Mouse (Mus musculus): ENCODE data around the gene Map3k1. TPM values are rescaled to one million over a fixed set of nuclear protein-coding genes. Genes with fewer than 3 reads are reported as not detected.
A peak's percentile ranks its signal among the peaks of the same experiment; 100 is the strongest.

Map3k1 gene
- polyA plus RNA-seq, 1 experiment from 2014 or later: 9.8 TPM

- H3K4me1 ChIP-seq: peaks cover 83% of the 10 kb centered on the region
- no peak overlapping the region for H3K27ac ChIP-seq (replicated peaks)
- H3K4me3 ChIP-seq (replicated peaks): no peak overlapping the region
- no peaks in the 10 kb centered on the region for H3K27me3 ChIP-seq (replicated peaks)
- H3K9me3 ChIP-seq (replicated peaks): no peaks in the 10 kb centered on the region
- WGBS: 77% methylated on average over 10 of the region's 10 CpGs
- H3K4me2 ChIP-seq: no peak overlapping the region
- no peak for ATAC-seq (ENCODE audit: low FRiP score)
- H3K36me3 ChIP-seq: no peaks in the 10 kb centered on the region
- no peak overlapping the region for H3K9ac ChIP-seq (replicated peaks)
Measured at GRCm38 (mm10) chr13:111801662-111802270, 7.0 kb downstream of the Map3k1 start.

DNA sequence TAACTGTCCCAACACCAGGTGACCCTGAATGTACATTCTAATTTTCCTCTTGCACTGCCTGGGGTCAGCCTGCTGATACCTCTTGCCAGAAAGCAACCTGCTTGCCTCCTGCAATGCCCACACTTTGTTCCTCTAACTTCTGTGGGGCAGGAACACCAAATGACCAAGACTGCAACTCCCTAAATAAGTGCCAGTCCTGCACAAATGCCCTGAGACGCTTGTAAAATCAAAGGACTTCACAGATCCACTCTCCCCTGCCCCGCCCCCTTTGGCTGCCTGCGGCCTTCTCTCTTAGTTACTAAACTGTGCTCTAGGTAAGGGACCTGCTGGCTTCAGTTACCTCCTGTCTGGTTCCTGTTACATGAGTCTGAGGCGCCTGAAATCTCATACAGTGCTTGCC, 7.9 kb downstream of the Map3k1 start:
- no peak for ATAC-seq (ENCODE audit: low FRiP score)

GRCm38 (mm10) chr13:111798044-111798443, 10.7 kb downstream of the Map3k1 start:
- 69% methylated on average over 12 of the region's 12 CpGs for WGBS
- no peak overlapping the region for H3K4me3 ChIP-seq (replicated peaks)
- H3K4me2 ChIP-seq: no peak overlapping the region
- no peaks in the 10 kb centered on the region for H3K36me3 ChIP-seq
- no peaks in the 10 kb centered on the region for H3K9me3 ChIP-seq (replicated peaks)
- H3K4me1 ChIP-seq: peaks cover 60% of the 10 kb centered on the region
- no peak for ATAC-seq (ENCODE audit: low FRiP score)
- no peak overlapping the region for H3K27ac ChIP-seq (replicated peaks)
- no peaks in the 10 kb centered on the region for H3K27me3 ChIP-seq (replicated peaks)
- no peak overlapping the region for H3K9ac ChIP-seq (replicated peaks)

More for the DNA sequence above, 7.9 kb downstream of the Map3k1 start:
- H3K4me3 ChIP-seq (replicated peaks): no peak overlapping the region
- 42% methylated on average over 4 of the region's 4 CpGs for WGBS
- H3K36me3 ChIP-seq: no peaks in the 10 kb centered on the region
- H3K4me1 ChIP-seq: peaks cover 83% of the 10 kb centered on the region
- H3K27me3 ChIP-seq (replicated peaks): no peaks in the 10 kb centered on the region
- H3K9ac ChIP-seq (replicated peaks): no peak overlapping the region
- no peak overlapping the region for H3K27ac ChIP-seq (replicated peaks)
- H3K4me2 ChIP-seq: no peak overlapping the region
- H3K9me3 ChIP-seq (replicated peaks): no peaks in the 10 kb centered on the region

- H3K4me1 ChIP-seq: peaks cover 63% of the 10 kb centered on the region
- H3K36me3 ChIP-seq: no peaks in the 10 kb centered on the region
Measured at GRCm38 (mm10) chr13:111797021-111797420, 11.8 kb downstream of the Map3k1 start.

GRCm38 (mm10) chr13:111796191-111796920, 12.4 kb downstream of the Map3k1 start:
- Histone ChIP-seq H3K9me3 (replicated peaks) (no peaks in the 10 kb centered on the region), H3K27me3 (replicated peaks) (no peaks in the 10 kb centered on the region), H3K36me3 (no peaks in the 10 kb centered on the region), H3K27ac (replicated peaks) (no peak overlapping the region), H3K9ac (replicated peaks) (no peak overlapping the region), H3K4me3 (replicated peaks) (no peak overlapping the region), H3K4me1 (peaks cover 62% of the 10 kb centered on the region), H3K4me2 (no peak overlapping the region)
- ATAC-seq (ENCODE audit: low FRiP score): no peak
- WGBS: 58% methylated on average over 11 of the region's 11 CpGs

More at GRCm38 (mm10) chr13:111797021-111797420, 11.8 kb downstream of the Map3k1 start:
- Histone ChIP-seq H3K4me2 (no peak overlapping the region), H3K27ac (replicated peaks) (no peak overlapping the region), H3K27me3 (replicated peaks) (no peaks in the 10 kb centered on the region), H3K4me3 (replicated peaks) (no peak overlapping the region), H3K9ac (replicated peaks) (no peak overlapping the region), H3K9me3 (replicated peaks) (no peaks in the 10 kb centered on the region)
- WGBS: 12% methylated on average over 8 of the region's 8 CpGs
- peak; percentile 56; the same call in 1 of the 2 replicates for ATAC-seq (ENCODE audit: low FRiP score)

GRCm38 (mm10) chr13:111792975-111793287, 15.9 kb downstream of the Map3k1 start:
- no peaks in the 10 kb centered on the region for H3K9me3 ChIP-seq (replicated peaks)
- H3K9ac ChIP-seq (replicated peaks): no peak overlapping the region
- peaks cover 70% of the 10 kb centered on the region for H3K4me1 ChIP-seq
- H3K4me3 ChIP-seq (replicated peaks): no peak overlapping the region
- H3K27me3 ChIP-seq (replicated peaks): no peaks in the 10 kb centered on the region
- WGBS: 89% methylated on average over 14 of the region's 14 CpGs
- no peaks in the 10 kb centered on the region for H3K36me3 ChIP-seq
- ATAC-seq (ENCODE audit: low FRiP score): no peak
- H3K27ac ChIP-seq (replicated peaks): no peak overlapping the region
- no peak overlapping the region for H3K4me2 ChIP-seq

DNA sequence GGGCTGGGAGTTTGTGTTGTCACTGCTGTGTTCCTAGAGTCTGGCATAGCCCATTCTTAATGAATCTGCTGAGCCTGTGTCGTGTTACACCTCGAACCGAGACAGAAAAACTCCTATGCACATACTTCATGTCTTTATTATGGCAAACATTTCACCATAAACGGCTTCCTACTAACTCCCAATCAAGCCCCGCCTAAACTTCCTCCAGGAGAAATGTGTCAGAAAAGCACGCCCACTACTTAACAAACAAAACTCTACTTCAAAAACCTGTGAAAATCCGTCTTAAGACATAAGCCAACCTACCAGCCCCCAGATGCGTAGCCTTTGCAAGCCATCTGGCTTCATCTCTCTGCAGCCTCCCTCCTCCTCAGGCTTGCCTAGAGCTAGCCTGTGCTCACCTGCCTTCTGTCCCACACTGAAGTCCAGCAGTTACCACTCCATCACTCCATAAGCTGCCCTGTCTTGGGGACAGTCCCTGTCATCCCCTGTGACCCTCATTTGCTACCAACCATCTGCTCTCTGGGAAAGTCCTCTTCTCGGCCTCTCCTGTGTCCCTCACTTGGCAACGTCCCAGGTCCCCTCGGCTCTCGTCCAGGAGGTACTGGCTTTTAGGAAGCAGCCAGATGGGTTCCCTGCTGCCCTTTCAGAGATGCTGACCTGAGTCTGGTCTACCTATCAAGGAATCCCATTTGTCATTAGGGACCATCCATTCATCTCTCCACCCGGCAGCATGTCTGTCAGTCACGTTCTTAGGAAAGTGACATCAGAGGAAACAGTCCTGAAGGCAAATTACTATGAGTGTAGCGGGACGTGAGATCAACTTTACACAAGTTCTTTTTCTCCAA, 16.4 kb downstream of the Map3k1 start:
- no peak overlapping the region for H3K4me2 ChIP-seq
- 71% methylated on average over 16 of the region's 16 CpGs for WGBS
- H3K36me3 ChIP-seq: no peaks in the 10 kb centered on the region
- ATAC-seq (ENCODE audit: low FRiP score): no peak
- no peak overlapping the region for H3K9ac ChIP-seq (replicated peaks)
- no peaks in the 10 kb centered on the region for H3K27me3 ChIP-seq (replicated peaks)
- no peak overlapping the region for H3K27ac ChIP-seq (replicated peaks)
- H3K4me1 ChIP-seq: peaks cover 65% of the 10 kb centered on the region
- no peaks in the 10 kb centered on the region for H3K9me3 ChIP-seq (replicated peaks)
- H3K4me3 ChIP-seq (replicated peaks): no peak overlapping the region

DNA sequence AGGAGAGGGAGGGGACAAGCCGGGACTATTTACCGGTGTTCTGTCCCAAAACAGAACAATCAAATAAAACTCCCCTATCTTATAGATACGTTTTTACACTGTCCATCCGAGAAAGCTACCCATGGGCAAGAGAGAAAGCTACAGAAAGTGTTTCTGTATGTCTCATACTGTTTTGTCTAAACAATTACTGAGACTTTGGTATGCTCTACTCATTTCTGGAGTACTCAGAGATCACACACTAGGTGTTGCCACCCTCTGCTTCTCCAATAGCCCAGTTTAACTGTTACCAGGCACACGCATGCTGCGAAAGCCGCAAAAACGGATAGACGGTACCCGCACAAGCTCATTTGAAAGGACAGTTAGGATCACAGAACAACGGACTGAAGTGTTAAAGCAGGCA, 17.2 kb downstream of the Map3k1 start:
- Histone ChIP-seq H3K4me1 (peaks cover 58% of the 10 kb centered on the region), H3K36me3 (no peaks in the 10 kb centered on the region), H3K27ac (replicated peaks) (no peak overlapping the region), H3K9me3 (replicated peaks) (no peaks in the 10 kb centered on the region), H3K4me2 (no peak overlapping the region), H3K4me3 (replicated peaks) (no peak overlapping the region), H3K9ac (replicated peaks) (no peak overlapping the region), H3K27me3 (replicated peaks) (no peaks in the 10 kb centered on the region)
- ATAC-seq (ENCODE audit: low FRiP score): no peak
- WGBS: 83% methylated on average over 11 of the region's 11 CpGs

GRCm38 (mm10) chr13:111789420-111790065, 19.2 kb downstream of the Map3k1 start:
- no peak for ATAC-seq (ENCODE audit: low FRiP score)
- Histone ChIP-seq H3K36me3 (no peaks in the 10 kb centered on the region), H3K9me3 (replicated peaks) (no peaks in the 10 kb centered on the region), H3K4me2 (no peak overlapping the region), H3K27me3 (replicated peaks) (no peaks in the 10 kb centered on the region), H3K9ac (replicated peaks) (peak overlapping the region; percentile 2; the same call in 1 of the 2 replicates), H3K4me3 (replicated peaks) (no peak overlapping the region), H3K27ac (replicated peaks) (no peak overlapping the region), H3K4me1 (peaks cover 58% of the 10 kb centered on the region)
- 48% methylated on average over 9 of the region's 9 CpGs for WGBS

- Histone ChIP-seq H3K9ac (replicated peaks) (no peak overlapping the region), H3K27me3 (replicated peaks) (no peaks in the 10 kb centered on the region), H3K4me2 (no peak overlapping the region), H3K4me3 (replicated peaks) (no peak overlapping the region), H3K36me3 (no peaks in the 10 kb centered on the region), H3K9me3 (replicated peaks) (no peaks in the 10 kb centered on the region), H3K4me1 (peaks cover 60% of the 10 kb centered on the region), H3K27ac (replicated peaks) (0 out of 2 replicates have a peak overlapping the region, but pooled peaks have one; percentile 24)
- 0 out of 2 replicates have a peak, but pooled peaks have one; percentile 15 for ATAC-seq (ENCODE audit: low FRiP score)
- WGBS: 72% methylated on average over 9 of the region's 9 CpGs
Measured at GRCm38 (mm10) chr13:111788882-111789281, 19.9 kb downstream of the Map3k1 start.

- H3K36me3 ChIP-seq: no peaks in the 10 kb centered on the region
- peak; percentile 53 for ATAC-seq (ENCODE audit: low FRiP score)
- H3K27ac ChIP-seq (replicated peaks): 0 out of 2 replicates have a peak overlapping the region, but pooled peaks have one; percentile 24
Measured at GRCm38 (mm10) chr13:111787857-111788619, 20.8 kb downstream of the Map3k1 start.

More at GRCm38 (mm10) chr13:111787857-111788619, 20.8 kb downstream of the Map3k1 start:
- Histone ChIP-seq H3K4me3 (replicated peaks) (no peak overlapping the region), H3K4me1 (peaks cover 57% of the 10 kb centered on the region), H3K9ac (replicated peaks) (no peak overlapping the region), H3K27me3 (replicated peaks) (no peaks in the 10 kb centered on the region), H3K4me2 (peak overlapping the region; percentile 19), H3K9me3 (replicated peaks) (no peaks in the 10 kb centered on the region)
- 30% methylated on average over 18 of the region's 18 CpGs for WGBS
